Mouse (Mus musculus) G1E (cell line): ENCODE data around the gene Mapkapk2. TPM values are rescaled to one million over a fixed set of nuclear protein-coding genes. Genes with fewer than 3 reads are reported as not detected.

Experiments used
- ATAC-seq: 2 replicates; pipeline ENCODE4 v1.8.0; 2016; ENCODE audit warnings: mild to moderate bottlenecking; ENCODE audit not compliant: insufficient number of reproducible peaks, poor library complexity, low FRiP score, severe bottlenecking; ENCODE audit errors: extremely low read depth
- DNase-seq: peaks from one replicate; pipeline ENCODE4 v3.0.0; 2012; ENCODE audit warnings: low spot score
- H3K27me3 ChIP-seq: 2 replicates; pipeline ENCODE4 v1.6.1; 2012; ENCODE audit warnings: mild to moderate bottlenecking, low read length, inconsistent platforms; ENCODE audit not compliant: insufficient read depth
- H3K36me3 ChIP-seq: replicated peaks from 2 replicates; pipeline ENCODE3; 2012; ENCODE audit warnings: mild to moderate bottlenecking, inconsistent platforms
- H3K4me1 ChIP-seq: 2 replicates; pipeline ENCODE4 v1.6.1; 2012; ENCODE audit warnings: low read depth, low read length, inconsistent platforms, mixed read lengths; ENCODE audit not compliant: insufficient read depth
- H3K4me3 ChIP-seq: 2 replicates; pipeline ENCODE4 v1.5.1; 2012; ENCODE audit warnings: low read depth, mild to moderate bottlenecking, inconsistent platforms, low read length, moderate library complexity, mixed read lengths
- H3K9me3 ChIP-seq: replicated peaks from 2 replicates; pipeline ENCODE4 v1.6.1; 2012; ENCODE audit warnings: inconsistent platforms
- CTCF ChIP-seq: IDR thresholded peaks from 2 replicates; pipeline ENCODE4 v1.5.1; 2012; ENCODE audit warnings: low read depth, low read length, inconsistent platforms, mixed read lengths
- GATA1 ChIP-seq: IDR thresholded peaks from 2 replicates; pipeline ENCODE4 v1.6.1; 2012; ENCODE audit warnings: borderline replicate concordance, low read length, inconsistent platforms, mixed read lengths
- GATA2 ChIP-seq: IDR thresholded peaks from 2 replicates; pipeline ENCODE4 v1.6.1; 2012; ENCODE audit warnings: low read depth, low read length, inconsistent platforms, borderline replicate concordance
- POLR2AphosphoS5 ChIP-seq: IDR thresholded peaks from 2 replicates; pipeline ENCODE4 v1.6.1; 2012; ENCODE audit warnings: low read depth, low read length, inconsistent platforms; ENCODE audit not compliant: insufficient replicate concordance
- TAL1 ChIP-seq: conservative IDR thresholded peaks from 2 replicates; pipeline ENCODE4 v1.6.1; 2012; ENCODE audit warnings: low read depth, low read length, inconsistent platforms, mixed read lengths
- polyA plus RNA-seq: library from polyadenylated mRNA; stranded (reverse); fragments of >175 nt; gene quantifications from 2 replicates; pipeline ENCODE4 v1.2.3, GENCODE M21; 2012
- total RNA-seq, 2 experiments: library from RNA; stranded (forward) in 1 of 2; stranded (reverse) in 1 of 2; fragments of 200-1000 nt in 1 of 2; fragments of >200 nt in 1 of 2; fragmentation: Nextera tagmentation in 1 of 2; gene quantifications; 2 replicates each; pipeline ENCODE4 v1.2.3; 2014 to 2017

Gene Mapkapk2
- total and polyA plus RNA-seq, 3 experiments, result 53.1 to 93.4 (median 64.3) TPM

DNA sequence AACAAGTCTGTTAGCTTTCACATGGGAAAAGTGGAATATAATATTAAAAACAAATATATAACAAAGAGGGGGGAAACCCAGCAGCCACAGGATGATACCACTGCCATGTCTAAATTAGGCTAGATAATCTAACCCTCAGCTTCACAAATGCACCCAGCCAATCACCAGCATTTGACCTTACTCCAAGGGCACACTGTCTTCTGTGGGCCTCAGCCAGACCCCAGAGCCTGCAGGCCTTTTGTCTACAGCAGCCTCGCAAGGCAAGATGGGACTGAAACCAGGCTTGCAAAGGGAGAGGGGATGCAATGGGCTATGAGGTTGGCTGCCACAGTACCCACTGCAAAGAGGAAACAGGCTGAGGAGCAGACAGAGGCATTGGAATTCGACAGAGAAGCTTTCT lies 55.4 kb downstream of the Mapkapk2 start:
- no peak for ATAC-seq

DNA sequence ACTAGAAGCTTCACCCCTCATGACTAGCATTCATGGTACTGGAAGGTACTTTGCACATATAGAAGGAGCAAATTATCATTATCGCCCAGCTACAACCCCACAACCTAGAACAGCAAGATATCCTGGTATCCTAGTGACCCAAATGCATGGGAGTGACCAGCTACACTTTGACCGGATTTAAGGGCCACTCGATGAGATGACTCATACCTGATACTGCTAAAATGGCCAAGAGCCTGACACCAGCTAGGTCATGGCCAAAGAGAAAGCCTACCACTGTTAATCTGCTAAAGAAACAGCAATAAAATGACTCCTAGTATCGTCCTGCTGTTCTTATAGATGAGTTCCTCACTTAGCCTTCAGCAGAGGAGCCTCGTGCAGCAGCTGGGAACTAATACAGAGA lies 58.1 kb downstream of the Mapkapk2 start:
- no peak for ATAC-seq

More for the DNA sequence above, 55.4 kb downstream of the Mapkapk2 start:
- TF ChIP-seq GATA2 (no peak), POLR2AphosphoS5 (no peak), GATA1 (no peak), TAL1 (no peak), CTCF (no peak)
- H3K27me3 ChIP-seq, result peaks cover 30% of the 10 kb centered on the region
- DNase-seq, result no peak
- no peaks in the 10 kb centered on the region for H3K9me3 ChIP-seq
- no peaks in the 10 kb centered on the region for H3K36me3 ChIP-seq
- no peak overlapping the region for H3K4me3 ChIP-seq
- no peaks in the 10 kb centered on the region for H3K4me1 ChIP-seq

DNA sequence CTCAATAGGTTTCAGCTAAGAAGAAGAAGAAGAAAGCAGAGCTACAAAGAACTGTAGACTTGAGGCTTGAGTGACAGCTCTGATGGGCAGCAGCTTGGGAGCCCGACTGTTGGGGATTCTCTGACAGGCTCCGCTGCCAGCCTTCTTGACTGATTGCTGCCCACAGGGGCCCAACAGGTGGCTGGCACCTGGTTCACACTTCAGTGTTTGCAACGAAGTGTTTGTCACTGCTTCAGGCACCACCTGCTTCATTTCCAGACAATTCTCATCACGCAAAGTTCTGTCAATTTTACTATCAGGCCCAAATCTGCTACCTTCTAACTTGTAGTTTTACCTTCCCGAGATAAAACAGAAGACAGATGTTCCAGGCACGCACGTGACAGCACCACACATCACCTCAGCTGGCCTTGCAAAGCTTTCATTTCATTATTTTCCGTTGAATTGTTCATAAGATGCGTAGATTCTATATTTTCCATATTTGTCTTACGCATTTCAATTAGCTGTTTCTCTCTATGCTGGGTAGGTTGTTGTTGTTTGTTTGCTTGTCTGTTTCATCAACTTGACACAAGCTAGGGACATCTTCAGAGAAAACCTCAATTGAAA lies 59.1 kb downstream of the Mapkapk2 start:
- DNase-seq, result no peak
- H3K4me1 ChIP-seq, result no peaks in the 10 kb centered on the region

More for the DNA sequence above, 58.1 kb downstream of the Mapkapk2 start:
- Histone ChIP-seq H3K36me3 (no peaks in the 10 kb centered on the region), H3K4me3 (no peak overlapping the region), H3K4me1 (no peaks in the 10 kb centered on the region), H3K27me3 (peaks cover 42% of the 10 kb centered on the region), H3K9me3 (no peaks in the 10 kb centered on the region)
- no peak for TF ChIP-seq CTCF
- no peak for TF ChIP-seq GATA1
- no peak for TF ChIP-seq GATA2
- no peak for DNase-seq

DNA sequence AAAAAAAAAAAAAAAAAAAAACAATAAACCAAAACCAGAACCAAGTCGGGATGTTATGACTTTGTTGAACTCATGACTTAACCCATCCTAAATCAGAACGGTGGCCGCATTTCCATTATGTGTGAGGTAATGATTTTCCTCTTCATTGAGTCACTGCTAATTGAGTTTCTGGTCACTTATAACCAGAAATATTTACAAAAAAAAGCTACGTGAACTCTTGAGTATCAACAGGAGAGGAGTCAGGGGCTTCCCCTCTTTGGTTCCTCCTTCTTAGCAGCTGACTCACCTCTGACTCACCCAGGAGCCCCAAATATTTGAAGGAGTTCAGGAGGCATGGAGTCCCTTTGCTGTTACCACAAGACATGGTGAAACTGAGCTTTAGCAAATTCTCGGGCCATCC lies 59.6 kb downstream of the Mapkapk2 start:
- ATAC-seq (no peak), DNase-seq (no peak)
- H3K4me1 ChIP-seq, result no peaks in the 10 kb centered on the region
- no peak overlapping the region for H3K4me3 ChIP-seq
- no peak for TF ChIP-seq GATA1
- no peak for TF ChIP-seq TAL1
- TF ChIP-seq GATA2, result no peak
- TF ChIP-seq CTCF, result no peak
- no peak for TF ChIP-seq POLR2AphosphoS5
- no peaks in the 10 kb centered on the region for H3K36me3 ChIP-seq
- H3K27me3 ChIP-seq, result peaks cover 48% of the 10 kb centered on the region
- no peaks in the 10 kb centered on the region for H3K9me3 ChIP-seq

More for the DNA sequence above, 59.1 kb downstream of the Mapkapk2 start:
- H3K36me3 ChIP-seq, result no peaks in the 10 kb centered on the region
- peaks cover 45% of the 10 kb centered on the region for H3K27me3 ChIP-seq
- no peaks in the 10 kb centered on the region for H3K9me3 ChIP-seq
- no peak for TF ChIP-seq TAL1
- TF ChIP-seq GATA2, result no peak
- no peak for TF ChIP-seq POLR2AphosphoS5
- no peak for TF ChIP-seq CTCF
- no peak for TF ChIP-seq GATA1
- no peak overlapping the region for H3K4me3 ChIP-seq
- no peak for ATAC-seq

DNA sequence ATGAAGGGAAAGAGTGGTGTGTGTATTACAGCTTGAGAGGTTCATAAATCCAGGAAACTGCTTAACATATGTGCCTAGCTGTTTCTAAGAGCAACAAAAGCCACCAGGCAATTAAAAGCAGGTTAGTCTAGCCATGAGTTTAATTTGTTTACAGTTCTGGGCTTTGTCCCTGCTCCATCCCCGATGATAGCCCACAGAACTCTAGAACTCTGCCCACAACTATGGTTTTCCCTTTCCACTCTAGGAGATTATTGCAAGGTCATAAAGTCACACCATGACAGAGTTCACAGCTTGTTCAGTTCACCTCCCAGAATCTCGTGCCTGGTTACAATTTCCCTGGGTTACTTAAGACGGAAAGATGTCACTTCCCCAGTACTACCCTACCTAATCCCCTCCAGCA lies 66.4 kb downstream of the Mapkapk2 start:
- Histone ChIP-seq H3K4me1 (no peaks in the 10 kb centered on the region), H3K27me3 (peaks cover 47% of the 10 kb centered on the region), H3K36me3 (no peaks in the 10 kb centered on the region), H3K9me3 (no peaks in the 10 kb centered on the region), H3K4me3 (no peak overlapping the region)
- no peak for TF ChIP-seq GATA2
- no peak for TF ChIP-seq TAL1
- DNase-seq (no peak), ATAC-seq (no peak)

DNA sequence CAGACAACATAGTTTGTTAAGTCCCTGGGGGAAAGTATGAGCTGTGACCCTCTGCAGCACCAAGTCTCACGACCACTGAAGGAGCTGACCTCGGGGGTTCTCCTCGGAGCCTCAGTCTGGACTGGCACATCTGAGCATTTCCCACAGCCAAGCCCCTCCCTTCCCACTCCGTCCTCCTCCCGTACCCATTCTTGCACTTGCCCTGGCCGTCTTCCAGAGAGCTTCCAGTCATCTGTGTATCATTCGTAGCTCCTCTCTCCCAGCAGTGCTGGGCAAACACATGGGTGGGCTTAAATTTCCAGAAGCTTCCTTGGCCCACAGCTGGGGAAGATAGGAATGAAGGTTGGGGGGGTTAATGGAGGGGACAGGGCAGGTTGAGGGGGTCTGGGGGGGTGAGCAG lies 67.4 kb downstream of the Mapkapk2 start:
- Histone ChIP-seq H3K9me3 (no peaks in the 10 kb centered on the region), H3K4me3 (no peak overlapping the region), H3K36me3 (no peaks in the 10 kb centered on the region), H3K4me1 (no peaks in the 10 kb centered on the region), H3K27me3 (peaks cover 46% of the 10 kb centered on the region)
- TF ChIP-seq POLR2AphosphoS5, result no peak
- no peak for ATAC-seq
- DNase-seq, result no peak

DNA sequence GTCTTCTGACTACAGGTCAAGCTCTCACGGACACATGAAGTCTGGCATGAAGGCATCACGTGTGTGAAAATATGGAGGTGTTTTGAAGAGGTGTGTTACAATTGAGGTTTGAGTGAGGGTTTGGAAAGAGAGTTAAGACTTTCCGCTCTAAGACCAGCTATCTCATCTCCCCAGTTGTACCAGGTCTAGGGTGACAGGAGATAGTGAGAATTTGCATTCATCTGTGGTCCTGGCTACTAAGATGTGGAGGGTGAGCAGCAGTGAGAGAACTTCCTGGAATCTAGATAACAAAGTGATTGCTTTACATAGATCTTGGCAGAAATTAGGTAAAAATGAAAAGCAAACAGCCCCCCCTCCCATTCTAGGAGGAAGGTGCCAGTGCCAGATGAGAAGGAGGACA lies 68.4 kb downstream of the Mapkapk2 start:
- TF ChIP-seq GATA1, result no peak
- no peak for TF ChIP-seq TAL1
- no peak for TF ChIP-seq GATA2
- TF ChIP-seq POLR2AphosphoS5, result no peak
- Histone ChIP-seq H3K27me3 (peaks cover 46% of the 10 kb centered on the region), H3K4me3 (no peak overlapping the region), H3K9me3 (no peaks in the 10 kb centered on the region), H3K4me1 (no peaks in the 10 kb centered on the region), H3K36me3 (no peaks in the 10 kb centered on the region)
- DNase-seq (no peak), ATAC-seq (no peak)
